In genomic region chr1:139808594-139808993, GRCm38 (mm10) we compare ENCODE assay signal across 23 mouse cellular contexts. TPM values are rescaled to one million over a fixed set of nuclear protein-coding genes. Genes with fewer than 3 reads are reported as not detected.
DNase-seq lines count a peak whose midpoint lies in the region; ATAC-seq and TF ChIP-seq lines count a peak whose summit lies in the region.
"Had no signal": no experiment of that assay in that cellular context is flagged by ENCODE, and none has a peak within 500 bp of the region (broad histone marks: within the 10 kb centered on the region; RNA-seq: fewer than 3 reads in every experiment).

No protein-coding gene starts in this region.

- H3K79me2 ChIP-seq in liver, adult 2 months (ENCODE audit: control insufficient read depth, insufficient read depth, low read length), result no peaks in the 10 kb centered on the region

- H3K4me2 ChIP-seq in liver, postnatal 0 days (ENCODE audit: low read depth, low read length), result no peak overlapping the region
- no peak overlapping the region for H3K4me2 ChIP-seq in liver, embryonic 11.5 days

- H3K9ac ChIP-seq in liver, adult 2 months (ENCODE audit: low read depth, low read length), result no peak overlapping the region
- H3K9ac ChIP-seq in liver, postnatal 0 days (replicated peaks), result no peak overlapping the region
- no peak overlapping the region for H3K9ac ChIP-seq in liver, embryonic 11.5 days (ENCODE audit: low read depth, low read length)

- H3K9me3 ChIP-seq in liver, postnatal 0 days (ENCODE audit: low read length), result no peaks in the 10 kb centered on the region
- H3K9me3 ChIP-seq in liver, embryonic 11.5 days (ENCODE audit: control insufficient read depth, low read length), result no peaks in the 10 kb centered on the region
- H3K9me3 ChIP-seq: G1E had no signal

- no peak for TF ChIP-seq EP300 in liver, postnatal 0 days (IDR thresholded peaks at IDR 0.05; ENCODE audit: low read depth)

- H3K4me1 ChIP-seq in liver, adult 2 months (ENCODE audit: control insufficient read depth, insufficient read depth, low read length), result no peaks in the 10 kb centered on the region; the same call in 1 of the 2 replicates
- H3K4me1 ChIP-seq in liver, postnatal 0 days (ENCODE audit: insufficient read depth), result no peaks in the 10 kb centered on the region
- H3K4me1 ChIP-seq in liver, embryonic 11.5 days (replicated peaks; ENCODE audit: control insufficient read depth, insufficient read depth, low read length), result no peaks in the 10 kb centered on the region

- no peaks in the 10 kb centered on the region for H3K27me3 ChIP-seq in liver, adult 2 months (ENCODE audit: control insufficient read depth, insufficient read depth, low read length)
- H3K27me3 ChIP-seq in liver, postnatal 0 days (ENCODE audit: insufficient read depth, low read length), result no peaks in the 10 kb centered on the region
- H3K27me3 ChIP-seq in liver, embryonic 11.5 days (replicated peaks; ENCODE audit: control insufficient read depth, insufficient read depth, low read length), result no peaks in the 10 kb centered on the region
- H3K27me3 ChIP-seq: CH12.LX, Patski had no signal

- TF ChIP-seq POLR2A in liver, adult 2 months (IDR thresholded peaks at IDR 0.05; ENCODE audit: extremely low read depth, insufficient read depth, low read length), result no peak

- DNase-seq in liver, adult 2 months (ENCODE audit: extremely low read depth, low read depth, low spot score), result peak; percentile 81
- DNase-seq in liver, result no peak
- DNase-seq in liver, postnatal 0 days, result no peak
- DNase-seq in liver, embryonic 11.5 days (ENCODE audit: low spot score), result no peak
- DNase-seq: adrenal gland, adult 2 months; adrenal gland, adult 8-10 months; adrenal gland, postnatal 10 days; adrenal gland, postnatal 14 days; adrenal gland, postnatal 25 days; adrenal gland, postnatal 36 days; B cell, adult 2 months; cerebellum, adult 11 months; cerebellum, adult 11-12 months; cerebellum, adult 18-20 months had no signal

- no peak overlapping the region for H3K4me3 ChIP-seq in liver, adult 2 months (ENCODE audit: insufficient read depth, low read depth, low read length)
- no peak overlapping the region for H3K4me3 ChIP-seq in liver, postnatal 0 days (ENCODE audit: low read depth, low read length)
- no peak overlapping the region for H3K4me3 ChIP-seq in liver, embryonic 11.5 days (ENCODE audit: low read depth, low read length)

- no peak overlapping the region for H3K27ac ChIP-seq in liver, adult 2 months (replicated peaks; ENCODE audit: insufficient read depth, low read depth, low read length)
- H3K27ac ChIP-seq in liver, postnatal 0 days (ENCODE audit: low read depth), result no peak overlapping the region
- no peak overlapping the region for H3K27ac ChIP-seq in liver, embryonic 11.5 days (ENCODE audit: low read depth, low read length)

- no peak for TF ChIP-seq CTCF in liver, adult 2 months (IDR thresholded peaks at IDR 0.05; ENCODE audit: low read depth, low read length)
- TF ChIP-seq CTCF in liver, postnatal 0 days (IDR thresholded peaks at IDR 0.05; ENCODE audit: low read depth), result no peak

- peaks cover 20% of the 10 kb centered on the region for H3K36me3 ChIP-seq in liver, adult 2 months (ENCODE audit: control insufficient read depth, insufficient read depth, low read length)
- no peaks in the 10 kb centered on the region for H3K36me3 ChIP-seq in liver, postnatal 0 days (replicated peaks; ENCODE audit: insufficient read depth, low read length)
- H3K36me3 ChIP-seq in liver, embryonic 11.5 days (ENCODE audit: control insufficient read depth, insufficient read depth, low read length), result no peaks in the 10 kb centered on the region
- H3K36me3 ChIP-seq: G1E had no signal

- ATAC-seq in liver, postnatal 0 days, result peak; percentile 54
- ATAC-seq in liver, embryonic 11.5 days (replicated peaks; ENCODE audit: low FRiP score), result no peak
- ATAC-seq: activated CD4-positive, CD25-positive, alpha-beta regulatory T cell, adult 4 months; CD4-positive, CD25-positive, alpha-beta regulatory T cell, adult 4 months; Patski had no signal

RNA-seq across cellular contexts. Expression of gene Gm4788, which starts 27.6 kb away (rescaled TPM):
- total RNA-seq in liver, adult 2 months (2014; rRNA removed), result 243 and 248 TPM in 2 replicates
- polyA plus RNA-seq in liver, adult 2 months (2012; rRNA removed), result 16.9 and 17.8 TPM in 2 replicates
- polyA plus RNA-seq in liver, postnatal 0 days (2015; fragmentation: Nextera tagmentation; extraction: Ambion mirVana), result 9.1 and 11.4 TPM in 2 replicates
- polyA plus RNA-seq in liver, embryonic 11.5 days (2014; fragmentation: Nextera tagmentation; extraction: Ambion mirVana), result not detected in 2 replicates
- total RNA-seq: CH12.LX, ES-E14, G1E, MEL had no signal
- polyA plus RNA-seq: activated CD4-positive, CD25-positive, alpha-beta regulatory T cell, adult 4 months; adrenal gland, adult 2 months; brain, embryonic 14.5 days; C2C12; CD4-positive, CD25-positive, alpha-beta regulatory T cell, adult 4 months; G1E; Patski had no signal

RNA-seq across cellular contexts. Expression of gene Cfhr2, which starts 49.9 kb away (rescaled TPM):
- total RNA-seq in liver, adult 2 months (2014; rRNA removed), result 940 and 997 TPM in 2 replicates
- 224 and 239 TPM in 2 replicates for polyA plus RNA-seq in liver, adult 2 months (2012; rRNA removed)
- 258 and 291 TPM in 2 replicates for polyA plus RNA-seq in liver, postnatal 0 days (2015; fragmentation: Nextera tagmentation; extraction: Ambion mirVana)
- polyA plus RNA-seq in liver, embryonic 11.5 days (2014; fragmentation: Nextera tagmentation; extraction: Ambion mirVana), result not detected in 2 replicates
- total RNA-seq: CH12.LX, ES-E14, G1E, MEL had no signal
- polyA plus RNA-seq: activated CD4-positive, CD25-positive, alpha-beta regulatory T cell, adult 4 months; adrenal gland, adult 2 months; C2C12; CD4-positive, CD25-positive, alpha-beta regulatory T cell, adult 4 months; G1E; Patski had no signal

Comparison
In these comparisons a context has a peak if more than half of its experiments do, and no peak if none do; other contexts are left out.
1. RNA of gene Gm4788, which starts 27.6 kb away (polyA plus RNA-seq): 16.9 to 17.8 TPM in liver, adult 2 months and 9.1 to 11.4 TPM in liver, postnatal 0 days; not detected in liver, embryonic 11.5 days; every median in the first group is over 10 times any median in the second.
2. RNA of gene Cfhr2, which starts 49.9 kb away (polyA plus RNA-seq): 258 to 291 TPM in liver, postnatal 0 days and 224 to 239 TPM in liver, adult 2 months; not detected in liver, embryonic 11.5 days; every median in the first group is over 100 times any median in the second.